Mouse (Mus musculus) G1E (cell line): ENCODE data around the gene Adgrv1.

Source experiments
- CTCF ChIP-seq: IDR thresholded peaks from 2 replicates; pipeline ENCODE4 v1.5.1; 2012; ENCODE audit warnings: low read depth, low read length, inconsistent platforms, mixed read lengths
- GATA1 ChIP-seq: IDR thresholded peaks from 2 replicates; pipeline ENCODE4 v1.6.1; 2012; ENCODE audit warnings: borderline replicate concordance, low read length, inconsistent platforms, mixed read lengths
- GATA2 ChIP-seq: IDR thresholded peaks from 2 replicates; pipeline ENCODE4 v1.6.1; 2012; ENCODE audit warnings: low read depth, low read length, inconsistent platforms, borderline replicate concordance
- POLR2AphosphoS5 ChIP-seq: IDR thresholded peaks from 2 replicates; pipeline ENCODE4 v1.6.1; 2012; ENCODE audit warnings: low read depth, low read length, inconsistent platforms; ENCODE audit not compliant: insufficient replicate concordance
- TAL1 ChIP-seq: conservative IDR thresholded peaks from 2 replicates; pipeline ENCODE4 v1.6.1; 2012; ENCODE audit warnings: low read depth, low read length, inconsistent platforms, mixed read lengths

- no peak for TF ChIP-seq TAL1
- TF ChIP-seq CTCF: no peak
- TF ChIP-seq GATA1: no peak
- TF ChIP-seq POLR2AphosphoS5: no peak
- no peak for TF ChIP-seq GATA2
Observed at GRCm38 (mm10) chr13:81045345-81045744, 587.6 kb downstream of the Adgrv1 start.
